Mouse (Mus musculus) stomach, postnatal 0 days (tissue): ENCODE measurements around the gene Lsp1.

Source experiments
- CTCF ChIP-seq: IDR thresholded peaks from 2 replicates; pipeline ENCODE4 v1.5.1; 2016; ENCODE audit warnings: antibody characterized with exemption, low read depth, mild to moderate bottlenecking, moderate library complexity
- EP300 ChIP-seq: optimal IDR thresholded peaks from 2 replicates; pipeline ENCODE3; 2016; ENCODE audit warnings: antibody characterized with exemption

GRCm38 (mm10) chr7:142476271-142476670 lies 15.7 kb downstream of the Lsp1 start:
- TF ChIP-seq EP300 = no peak
- no peak for TF ChIP-seq CTCF
